Mouse (Mus musculus): ENCODE measurements around the gene Dner. TPM values are rescaled to one million over a fixed set of nuclear protein-coding genes. Genes with fewer than 3 reads are reported as not detected.

Dner gene
- polyA plus RNA-seq, 1 experiment from 2014 or later, result 6.6 TPM

DNA sequence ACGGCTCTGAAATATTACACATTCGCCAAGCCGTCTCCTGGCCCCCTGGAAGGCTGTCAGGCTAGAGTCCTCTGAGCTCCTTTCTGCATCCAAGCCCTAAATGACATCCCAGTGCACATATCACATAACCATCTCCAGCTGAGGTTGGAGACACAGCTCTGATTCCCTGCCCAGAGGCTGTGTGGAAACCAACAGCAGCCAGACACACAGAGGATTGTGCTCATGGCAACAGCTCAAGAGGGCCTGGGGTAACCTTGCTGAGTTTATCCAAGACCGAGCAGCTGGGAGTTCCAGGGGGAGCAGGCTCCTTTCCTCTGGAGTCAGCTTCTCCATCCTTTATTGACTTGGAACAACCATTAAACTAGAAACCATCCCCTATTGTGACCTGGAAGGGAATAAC is 177.7 kb downstream of the Dner start:
- peak; percentile 5 for DNase-seq (ENCODE audit: low spot score)

GRCm38 (mm10) chr1:84513201-84513600 is 182.8 kb downstream of the Dner start:
- ATAC-seq (replicated peaks; ENCODE audit: insufficient number of reproducible peaks, low FRiP score, low TSS enrichment, low read depth) (no peak), DNase-seq (ENCODE audit: low spot score) (no peak)
- no peak overlapping the region for H3K9ac ChIP-seq (replicated peaks; ENCODE audit: low read length)
- H3K4me2 ChIP-seq (ENCODE audit: low read depth, low read length), result no peak overlapping the region
- 52% methylated on average over 3 of the region's 3 CpGs for WGBS
- H3K36me3 ChIP-seq (replicated peaks; ENCODE audit: control insufficient read depth, insufficient read depth, low read depth, low read length), result no peaks in the 10 kb centered on the region
- H3K4me3 ChIP-seq (ENCODE audit: low read depth, low read length), result no peak overlapping the region
- no peaks in the 10 kb centered on the region for H3K9me3 ChIP-seq (replicated peaks; ENCODE audit: control insufficient read depth, low read length)
- H3K27me3 ChIP-seq (ENCODE audit: control insufficient read depth, insufficient read depth, low read length), result no peaks in the 10 kb centered on the region
- no peaks in the 10 kb centered on the region for H3K4me1 ChIP-seq (ENCODE audit: control insufficient read depth, insufficient read depth, low read length)
- no peak overlapping the region for H3K27ac ChIP-seq (replicated peaks; ENCODE audit: low read depth, low read length)

More for the DNA sequence above, 177.7 kb downstream of the Dner start:
- no peak overlapping the region for H3K4me2 ChIP-seq (ENCODE audit: low read depth, low read length)
- WGBS, result 58% methylated on average over 4 of the region's 4 CpGs
- H3K4me3 ChIP-seq (ENCODE audit: low read depth, low read length), result no peak overlapping the region
- H3K27ac ChIP-seq (replicated peaks; ENCODE audit: low read depth, low read length), result no peak overlapping the region
- no peaks in the 10 kb centered on the region for H3K4me1 ChIP-seq (ENCODE audit: control insufficient read depth, insufficient read depth, low read length)
- H3K27me3 ChIP-seq (ENCODE audit: control insufficient read depth, insufficient read depth, low read length), result no peaks in the 10 kb centered on the region
- no peaks in the 10 kb centered on the region for H3K36me3 ChIP-seq (replicated peaks; ENCODE audit: control insufficient read depth, insufficient read depth, low read depth, low read length)
- ATAC-seq (replicated peaks; ENCODE audit: insufficient number of reproducible peaks, low FRiP score, low TSS enrichment, low read depth), result no peak
- H3K9me3 ChIP-seq (replicated peaks; ENCODE audit: control insufficient read depth, low read length), result no peaks in the 10 kb centered on the region
- H3K9ac ChIP-seq (replicated peaks; ENCODE audit: low read length), result no peak overlapping the region

GRCm38 (mm10) chr1:84508510-84508909 is 187.5 kb downstream of the Dner start:
- DNase-seq (ENCODE audit: low spot score) (no peak), ATAC-seq (replicated peaks; ENCODE audit: insufficient number of reproducible peaks, low FRiP score, low TSS enrichment, low read depth) (no peak)
- Histone ChIP-seq H3K4me1 (ENCODE audit: control insufficient read depth, insufficient read depth, low read length) (no peaks in the 10 kb centered on the region), H3K4me3 (ENCODE audit: low read depth, low read length) (no peak overlapping the region), H3K27me3 (ENCODE audit: control insufficient read depth, insufficient read depth, low read length) (no peaks in the 10 kb centered on the region), H3K9me3 (replicated peaks; ENCODE audit: control insufficient read depth, low read length) (no peaks in the 10 kb centered on the region), H3K36me3 (replicated peaks; ENCODE audit: control insufficient read depth, insufficient read depth, low read depth, low read length) (no peaks in the 10 kb centered on the region), H3K9ac (replicated peaks; ENCODE audit: low read length) (no peak overlapping the region), H3K27ac (replicated peaks; ENCODE audit: low read depth, low read length) (no peak overlapping the region), H3K4me2 (ENCODE audit: low read depth, low read length) (no peak overlapping the region)
- WGBS, result 76% methylated on average over 1 of the region's 1 CpGs

DNA sequence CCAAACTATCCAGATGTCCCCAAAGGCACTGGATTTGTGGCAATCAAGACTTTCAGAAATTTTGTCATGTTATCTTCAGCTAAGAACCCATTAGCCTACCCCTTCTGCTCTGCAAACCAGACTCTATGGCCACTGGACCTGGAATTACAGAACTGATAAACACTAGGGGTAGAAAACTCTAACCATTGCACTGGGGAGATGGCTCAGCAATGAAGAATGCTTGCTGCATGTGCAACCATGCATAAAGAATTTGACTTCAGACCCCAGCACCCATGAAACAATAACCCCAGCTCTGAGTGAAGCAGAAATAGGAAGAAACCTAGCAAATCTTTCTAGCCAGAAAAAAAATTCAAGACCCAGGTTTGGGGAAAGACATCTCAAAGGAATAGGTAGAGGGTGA is 188.5 kb downstream of the Dner start:
- H3K36me3 ChIP-seq (replicated peaks; ENCODE audit: control insufficient read depth, insufficient read depth, low read depth, low read length), result no peaks in the 10 kb centered on the region
- no peaks in the 10 kb centered on the region for H3K27me3 ChIP-seq (ENCODE audit: control insufficient read depth, insufficient read depth, low read length)
- no peak overlapping the region for H3K4me3 ChIP-seq (ENCODE audit: low read depth, low read length)
- H3K4me2 ChIP-seq (ENCODE audit: low read depth, low read length), result no peak overlapping the region
- no peak overlapping the region for H3K27ac ChIP-seq (replicated peaks; ENCODE audit: low read depth, low read length)
- H3K9me3 ChIP-seq (replicated peaks; ENCODE audit: control insufficient read depth, low read length), result no peaks in the 10 kb centered on the region
- no peak for DNase-seq (ENCODE audit: low spot score)
- no peak overlapping the region for H3K9ac ChIP-seq (replicated peaks; ENCODE audit: low read length)
- H3K4me1 ChIP-seq (ENCODE audit: control insufficient read depth, insufficient read depth, low read length), result no peaks in the 10 kb centered on the region
- ATAC-seq (replicated peaks; ENCODE audit: insufficient number of reproducible peaks, low FRiP score, low TSS enrichment, low read depth), result no peak

DNA sequence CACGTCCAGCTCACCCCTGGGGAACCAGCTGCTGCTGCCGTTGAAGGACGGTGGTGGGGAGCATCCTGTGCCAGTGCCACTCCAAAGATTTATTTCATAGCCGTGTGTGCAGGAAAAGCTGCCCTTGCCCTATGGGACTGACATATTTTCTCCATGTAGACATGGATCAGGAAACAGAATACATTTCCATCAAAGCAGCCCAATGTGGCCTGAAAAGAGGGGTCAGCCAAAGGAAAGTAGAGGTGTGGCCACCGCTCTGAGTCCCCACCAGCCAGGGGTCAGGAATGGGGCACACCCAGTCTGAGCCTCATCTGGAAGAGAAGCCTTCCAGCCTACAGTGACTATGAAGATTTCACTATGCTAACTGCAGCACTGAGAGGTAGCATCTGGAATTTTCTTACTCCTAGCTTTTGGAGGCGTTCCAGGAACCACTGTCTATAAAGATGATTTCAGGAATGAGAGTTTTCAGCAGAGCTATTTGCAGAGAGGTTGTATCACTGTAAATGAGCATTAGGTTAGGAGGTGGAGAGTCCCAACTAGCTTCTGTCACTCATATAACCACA is 189.0 kb downstream of the Dner start:
- no peak overlapping the region for H3K27ac ChIP-seq (replicated peaks; ENCODE audit: low read depth, low read length)
- H3K4me2 ChIP-seq (ENCODE audit: low read depth, low read length), result no peak overlapping the region
- WGBS, result 53% methylated on average over 6 of the region's 6 CpGs
- H3K4me1 ChIP-seq (ENCODE audit: control insufficient read depth, insufficient read depth, low read length), result no peaks in the 10 kb centered on the region
- DNase-seq (ENCODE audit: low spot score) (no peak), ATAC-seq (replicated peaks; ENCODE audit: insufficient number of reproducible peaks, low FRiP score, low TSS enrichment, low read depth) (no peak)
- H3K36me3 ChIP-seq (replicated peaks; ENCODE audit: control insufficient read depth, insufficient read depth, low read depth, low read length), result no peaks in the 10 kb centered on the region
- no peak overlapping the region for H3K4me3 ChIP-seq (ENCODE audit: low read depth, low read length)
- no peak overlapping the region for H3K9ac ChIP-seq (replicated peaks; ENCODE audit: low read length)
- no peaks in the 10 kb centered on the region for H3K9me3 ChIP-seq (replicated peaks; ENCODE audit: control insufficient read depth, low read length)
- no peaks in the 10 kb centered on the region for H3K27me3 ChIP-seq (ENCODE audit: control insufficient read depth, insufficient read depth, low read length)

GRCm38 (mm10) chr1:84500673-84501072 is 195.3 kb downstream of the Dner start:
- WGBS, result 94% methylated on average over 3 of the region's 3 CpGs
- ATAC-seq (replicated peaks; ENCODE audit: insufficient number of reproducible peaks, low FRiP score, low TSS enrichment, low read depth), result no peak
- Histone ChIP-seq H3K36me3 (replicated peaks; ENCODE audit: control insufficient read depth, insufficient read depth, low read depth, low read length) (no peaks in the 10 kb centered on the region), H3K4me3 (ENCODE audit: low read depth, low read length) (no peak overlapping the region), H3K27ac (replicated peaks; ENCODE audit: low read depth, low read length) (no peak overlapping the region), H3K27me3 (ENCODE audit: control insufficient read depth, insufficient read depth, low read length) (no peaks in the 10 kb centered on the region), H3K9me3 (replicated peaks; ENCODE audit: control insufficient read depth, low read length) (no peaks in the 10 kb centered on the region), H3K9ac (replicated peaks; ENCODE audit: low read length) (no peak overlapping the region), H3K4me2 (ENCODE audit: low read depth, low read length) (no peak overlapping the region), H3K4me1 (ENCODE audit: control insufficient read depth, insufficient read depth, low read length) (no peaks in the 10 kb centered on the region)
- no peak for DNase-seq (ENCODE audit: low spot score)

- Histone ChIP-seq H3K4me3 (ENCODE audit: low read depth, low read length) (no peak overlapping the region), H3K4me2 (ENCODE audit: low read depth, low read length) (no peak overlapping the region), H3K4me1 (ENCODE audit: control insufficient read depth, insufficient read depth, low read length) (no peaks in the 10 kb centered on the region), H3K27me3 (ENCODE audit: control insufficient read depth, insufficient read depth, low read length) (no peaks in the 10 kb centered on the region), H3K9me3 (replicated peaks; ENCODE audit: control insufficient read depth, low read length) (no peaks in the 10 kb centered on the region), H3K27ac (replicated peaks; ENCODE audit: low read depth, low read length) (no peak overlapping the region), H3K36me3 (replicated peaks; ENCODE audit: control insufficient read depth, insufficient read depth, low read depth, low read length) (no peaks in the 10 kb centered on the region), H3K9ac (replicated peaks; ENCODE audit: low read length) (no peak overlapping the region)
- ATAC-seq (replicated peaks; ENCODE audit: insufficient number of reproducible peaks, low FRiP score, low TSS enrichment, low read depth), result no peak
- WGBS, result 86% methylated on average over 6 of the region's 6 CpGs
- no peak for DNase-seq (ENCODE audit: low spot score)
These were observed 204.3 kb downstream of the Dner start for GRCm38 (mm10) chr1:84491732-84492131.

GRCm38 (mm10) chr1:84488546-84488945 is 207.5 kb downstream of the Dner start:
- no peak overlapping the region for H3K4me3 ChIP-seq (ENCODE audit: low read depth, low read length)
- no peak overlapping the region for H3K9ac ChIP-seq (replicated peaks; ENCODE audit: low read length)
- H3K4me1 ChIP-seq (ENCODE audit: control insufficient read depth, insufficient read depth, low read length), result no peaks in the 10 kb centered on the region
- DNase-seq (ENCODE audit: low spot score) (no peak), ATAC-seq (replicated peaks; ENCODE audit: insufficient number of reproducible peaks, low FRiP score, low TSS enrichment, low read depth) (no peak)
- no peak overlapping the region for H3K4me2 ChIP-seq (ENCODE audit: low read depth, low read length)
- no peaks in the 10 kb centered on the region for H3K27me3 ChIP-seq (ENCODE audit: control insufficient read depth, insufficient read depth, low read length)
- no peaks in the 10 kb centered on the region for H3K36me3 ChIP-seq (replicated peaks; ENCODE audit: control insufficient read depth, insufficient read depth, low read depth, low read length)
- 87% methylated on average over 1 of the region's 1 CpGs for WGBS
- H3K27ac ChIP-seq (replicated peaks; ENCODE audit: low read depth, low read length), result no peak overlapping the region
- no peaks in the 10 kb centered on the region for H3K9me3 ChIP-seq (replicated peaks; ENCODE audit: control insufficient read depth, low read length)
